Mouse (Mus musculus) megakaryocyte, embryonic 14.5 days (primary cell): ENCODE data around the gene Enox1. TPM values are rescaled to one million over a fixed set of nuclear protein-coding genes. Genes with fewer than 3 reads are reported as not detected.

ENCODE experiments used
- H3K27me3 ChIP-seq: replicated peaks from 2 replicates; pipeline ENCODE3; 2012; ENCODE audit warnings: inconsistent platforms
- H3K36me3 ChIP-seq: replicated peaks from 2 replicates; pipeline ENCODE3; 2012; ENCODE audit warnings: low read length, inconsistent platforms, mixed read lengths
- H3K4me1 ChIP-seq: 2 replicates; pipeline ENCODE4 v1.6.1; 2012; ENCODE audit warnings: inconsistent platforms
- H3K4me3 ChIP-seq: replicated peaks from 2 replicates; pipeline ENCODE3; 2012; ENCODE audit warnings: moderate library complexity, mild to moderate bottlenecking, inconsistent platforms
- H3K9me3 ChIP-seq: 2 replicates; pipeline ENCODE4 v1.6.1; 2012; ENCODE audit warnings: inconsistent platforms
- FLI1 ChIP-seq: IDR thresholded peaks from 2 replicates; pipeline ENCODE4 v1.6.1; 2012; ENCODE audit warnings: low read length, inconsistent platforms, mixed read lengths
- GATA1 ChIP-seq: IDR thresholded peaks from 3 replicates; pipeline ENCODE4 v1.6.1; 2012; ENCODE audit warnings: mixed read lengths, low read length, inconsistent platforms, borderline replicate concordance
- polyA plus RNA-seq: library from polyadenylated mRNA; stranded (reverse); fragments of >175 nt; gene quantifications from 2 replicates; pipeline ENCODE4 v1.2.3, GENCODE M21; 2012; ENCODE audit warnings: low replicate concordance; ENCODE audit not compliant: insufficient read depth

Enox1 gene
- polyA plus RNA-seq, 1 experiment = 0.13 TPM

DNA sequence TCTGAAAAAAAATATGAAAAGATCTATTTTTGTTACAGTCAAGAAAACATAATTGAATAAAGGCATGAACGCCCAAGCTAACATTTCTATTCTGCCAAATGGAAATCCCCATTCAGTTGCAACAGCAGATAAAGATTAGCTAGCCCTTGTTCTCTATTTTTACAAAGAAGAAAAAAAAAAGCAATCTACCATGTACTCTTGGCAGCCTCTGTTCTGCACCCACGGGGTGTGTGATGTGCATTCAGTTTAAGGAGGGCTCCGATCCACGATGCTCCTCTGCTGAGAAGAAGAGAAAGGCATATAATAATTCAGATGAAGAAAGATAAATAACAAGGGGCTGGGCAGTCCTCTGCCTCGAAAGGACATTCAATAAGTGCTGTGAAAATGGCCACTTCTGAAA lies 403.2 kb downstream of the Enox1 start:
- Histone ChIP-seq H3K27me3 (peaks cover 1% of the 10 kb centered on the region), H3K9me3 (no peaks in the 10 kb centered on the region), H3K36me3 (no peaks in the 10 kb centered on the region), H3K4me3 (no peak overlapping the region), H3K4me1 (no peaks in the 10 kb centered on the region)
- TF ChIP-seq GATA1 (no peak), FLI1 (no peak)

DNA sequence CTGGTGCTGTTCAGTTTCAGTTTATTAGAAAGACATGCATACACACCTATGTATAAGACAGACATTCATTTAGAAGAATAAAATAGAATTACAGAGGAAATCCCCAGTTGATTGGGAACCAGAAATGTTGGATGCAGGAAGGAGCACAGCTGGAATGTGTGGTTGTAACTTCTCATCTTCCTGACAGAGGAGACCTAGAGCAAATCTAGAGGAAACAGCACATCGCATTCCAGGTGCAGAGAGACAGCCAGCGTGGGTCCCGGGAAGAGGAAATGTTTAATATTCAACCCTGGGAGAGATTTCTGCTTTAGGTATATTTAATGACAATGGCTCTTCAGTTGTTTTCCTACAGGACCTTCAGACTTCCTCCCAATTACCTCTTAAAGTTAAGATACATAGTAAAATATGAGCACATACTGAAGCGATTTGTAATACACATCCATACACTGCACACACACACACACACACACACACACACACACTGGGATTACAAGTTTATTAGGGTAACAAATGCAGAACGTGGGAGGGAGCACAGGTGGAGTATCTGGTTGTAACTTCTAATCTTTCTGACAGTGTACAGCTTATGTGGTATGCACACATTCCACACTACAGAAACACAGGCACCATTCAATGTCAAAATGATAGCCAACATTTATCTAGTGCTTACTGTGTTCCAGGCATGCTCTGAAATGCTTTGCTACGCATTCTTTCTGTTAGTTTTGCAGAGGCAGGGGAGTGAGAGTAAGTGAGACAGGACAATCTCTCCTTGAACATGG lies 405.4 kb downstream of the Enox1 start:
- H3K36me3 ChIP-seq = no peaks in the 10 kb centered on the region
- H3K4me3 ChIP-seq = no peak overlapping the region
- H3K4me1 ChIP-seq = no peaks in the 10 kb centered on the region
- H3K9me3 ChIP-seq = peaks cover 4% of the 10 kb centered on the region
- H3K27me3 ChIP-seq = peaks cover 1% of the 10 kb centered on the region
- no peak for TF ChIP-seq FLI1
- no peak for TF ChIP-seq GATA1

DNA sequence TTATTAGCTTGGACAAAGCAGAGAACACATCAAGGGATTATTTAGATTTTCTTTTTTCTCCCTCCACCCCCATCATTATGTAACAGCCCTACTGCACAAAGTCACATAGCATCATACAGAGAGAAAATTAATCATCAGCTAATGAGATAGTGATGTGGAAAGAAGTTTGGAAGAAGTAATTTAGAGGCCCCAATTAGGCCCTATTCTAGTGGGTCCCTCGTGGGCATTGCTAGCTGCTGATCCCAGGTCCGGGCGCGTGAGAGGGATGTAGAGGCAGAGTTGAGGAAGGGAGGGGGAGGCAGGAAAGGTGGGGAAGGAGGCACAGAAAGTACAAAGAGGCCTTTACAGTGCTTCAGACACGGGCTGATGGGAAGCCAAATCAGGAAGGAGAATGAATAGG lies 407.4 kb downstream of the Enox1 start:
- Histone ChIP-seq H3K4me1 (peaks cover 3% of the 10 kb centered on the region), H3K27me3 (peaks cover 1% of the 10 kb centered on the region), H3K9me3 (peaks cover 12% of the 10 kb centered on the region), H3K36me3 (no peaks in the 10 kb centered on the region), H3K4me3 (no peak overlapping the region)
- TF ChIP-seq GATA1 (no peak), FLI1 (no peak)

DNA sequence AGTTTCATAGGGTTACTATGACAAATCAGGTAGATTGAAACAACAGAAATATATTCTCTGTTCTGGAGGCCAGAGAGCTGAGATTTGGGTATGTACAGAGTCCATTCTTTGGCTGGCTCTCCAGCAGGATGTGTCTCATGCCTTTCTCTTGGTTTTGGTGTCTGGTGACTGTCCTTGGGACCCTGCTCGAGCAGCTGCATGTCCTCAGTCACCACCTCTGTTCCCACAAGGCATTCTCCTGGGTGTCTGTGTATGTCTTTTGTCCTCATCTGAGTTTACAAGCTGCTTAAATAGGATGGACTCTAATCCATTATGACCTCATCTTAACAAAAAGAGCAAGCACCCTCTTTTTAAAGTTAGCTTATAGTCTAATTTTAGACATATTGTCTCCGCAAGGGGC lies 410.6 kb downstream of the Enox1 start:
- Histone ChIP-seq H3K27me3 (no peaks in the 10 kb centered on the region), H3K4me1 (peaks cover 12% of the 10 kb centered on the region), H3K4me3 (no peak overlapping the region), H3K9me3 (peaks cover 32% of the 10 kb centered on the region), H3K36me3 (no peaks in the 10 kb centered on the region)
- no peak for TF ChIP-seq GATA1
- TF ChIP-seq FLI1 = no peak

DNA sequence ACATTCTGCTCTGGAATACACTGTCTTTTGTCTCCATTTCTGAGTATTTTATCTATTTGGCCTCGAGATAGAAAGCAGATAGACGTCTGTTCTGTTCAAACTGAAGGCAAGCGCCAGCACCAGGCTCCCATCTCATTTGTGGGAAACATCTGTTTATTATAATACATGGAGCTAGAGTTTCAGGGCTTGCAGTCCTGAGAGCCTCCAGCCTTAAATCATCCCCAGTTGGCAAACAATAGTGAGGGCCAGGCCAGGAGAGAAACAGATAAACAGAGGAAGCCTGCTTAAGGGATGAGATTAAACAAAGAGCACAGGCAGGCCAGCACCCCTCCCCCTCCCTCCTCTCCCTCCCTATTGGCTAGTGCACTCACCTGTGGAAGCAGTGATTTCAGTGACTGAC lies 417.9 kb downstream of the Enox1 start:
- no peak for TF ChIP-seq GATA1
- TF ChIP-seq FLI1 = no peak

DNA sequence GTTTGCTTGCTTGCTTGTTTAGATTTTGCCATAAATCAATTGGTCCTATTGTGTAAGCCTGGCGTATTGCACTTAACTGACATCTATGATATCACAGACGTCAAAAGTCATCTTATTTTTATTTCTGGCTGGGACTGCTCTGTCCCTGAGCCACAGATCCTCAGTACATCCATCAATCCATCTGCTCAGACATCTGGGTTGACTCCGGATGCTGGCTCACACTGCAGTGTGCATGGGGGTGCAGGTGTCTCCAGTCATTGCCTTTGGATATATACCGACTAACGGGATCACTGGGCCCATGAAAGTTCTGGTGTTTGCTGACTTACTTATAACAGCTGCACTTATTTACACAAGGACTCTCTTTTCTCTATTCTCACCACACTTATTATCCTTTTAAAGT lies 419.8 kb downstream of the Enox1 start:
- Histone ChIP-seq H3K27me3 (no peaks in the 10 kb centered on the region), H3K9me3 (peaks cover 6% of the 10 kb centered on the region; the same call in 1 of the 2 replicates), H3K4me3 (no peak overlapping the region), H3K36me3 (no peaks in the 10 kb centered on the region), H3K4me1 (peaks cover 18% of the 10 kb centered on the region)
- TF ChIP-seq FLI1 = no peak
- TF ChIP-seq GATA1 = no peak

More for the DNA sequence above, 417.9 kb downstream of the Enox1 start:
- no peak overlapping the region for H3K4me3 ChIP-seq
- H3K4me1 ChIP-seq = peaks cover 6% of the 10 kb centered on the region; the same call in 1 of the 2 replicates
- no peaks in the 10 kb centered on the region for H3K27me3 ChIP-seq
- peaks cover 22% of the 10 kb centered on the region for H3K9me3 ChIP-seq
- no peaks in the 10 kb centered on the region for H3K36me3 ChIP-seq

DNA sequence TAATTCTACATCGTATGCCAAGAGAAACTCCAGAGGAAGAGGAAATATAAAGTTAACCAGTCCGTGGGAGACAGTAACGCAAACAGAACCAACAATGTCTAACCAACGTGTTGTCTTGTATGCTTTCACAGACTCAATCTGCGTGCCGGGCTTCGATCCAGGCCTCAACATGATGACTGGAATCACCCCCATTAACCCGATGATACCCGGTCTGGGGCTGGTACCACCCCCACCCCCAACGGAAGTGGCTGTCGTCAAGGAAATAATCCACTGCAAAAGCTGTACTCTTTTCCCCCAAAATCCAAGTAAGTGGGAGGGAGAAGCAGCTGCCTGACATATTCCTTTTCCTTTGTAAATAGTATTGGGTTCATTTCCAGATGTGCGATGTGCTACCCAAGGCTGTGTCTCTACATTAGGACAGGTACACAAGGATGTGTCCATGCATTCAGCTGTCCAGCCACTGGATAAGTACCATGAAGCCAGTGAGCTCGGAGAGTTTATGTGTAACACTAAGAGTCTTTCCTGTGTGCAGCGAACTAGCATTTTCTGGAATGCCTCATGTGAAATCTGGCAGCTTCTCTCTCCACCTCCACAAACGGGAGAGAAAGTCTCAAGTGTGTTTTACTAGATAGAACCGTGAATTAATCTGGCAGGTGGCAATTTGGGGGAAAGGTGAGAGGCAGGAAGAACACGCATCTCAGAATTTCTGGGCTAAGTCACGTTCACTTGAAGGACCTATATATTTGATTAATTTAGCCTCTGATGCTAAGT lies 421.1 kb downstream of the Enox1 start:
- TF ChIP-seq GATA1 = no peak
- no peak for TF ChIP-seq FLI1

DNA sequence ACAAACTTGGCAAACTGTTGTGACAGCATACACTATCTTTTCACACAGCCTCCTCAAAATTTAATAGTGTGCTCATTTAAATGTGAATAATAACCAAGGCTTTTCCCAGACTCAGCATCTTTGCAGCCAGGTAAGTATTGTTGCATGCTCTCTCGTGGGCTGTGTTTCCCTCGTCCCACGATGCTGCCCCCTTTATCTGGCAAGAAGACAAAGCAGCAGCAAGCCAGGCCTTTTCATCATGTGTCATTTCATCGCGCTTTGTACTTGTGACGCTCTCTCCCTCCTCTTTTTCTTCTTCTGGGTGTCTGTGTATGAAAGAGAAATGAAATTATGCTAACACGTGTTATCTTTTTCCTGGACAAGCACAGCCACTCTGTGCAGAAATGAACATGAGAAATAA lies 421.8 kb downstream of the Enox1 start:
- H3K27me3 ChIP-seq = no peaks in the 10 kb centered on the region
- TF ChIP-seq GATA1 = no peak
- no peak for TF ChIP-seq FLI1
- no peak overlapping the region for H3K4me3 ChIP-seq
- H3K9me3 ChIP-seq = no peaks in the 10 kb centered on the region
- no peaks in the 10 kb centered on the region for H3K36me3 ChIP-seq
- peaks cover 21% of the 10 kb centered on the region for H3K4me1 ChIP-seq

More for the DNA sequence above, 421.1 kb downstream of the Enox1 start:
- no peak overlapping the region for H3K4me3 ChIP-seq
- peaks cover 4% of the 10 kb centered on the region; the same call in 1 of the 2 replicates for H3K9me3 ChIP-seq
- no peaks in the 10 kb centered on the region for H3K36me3 ChIP-seq
- peaks cover 21% of the 10 kb centered on the region for H3K4me1 ChIP-seq
- no peaks in the 10 kb centered on the region for H3K27me3 ChIP-seq

DNA sequence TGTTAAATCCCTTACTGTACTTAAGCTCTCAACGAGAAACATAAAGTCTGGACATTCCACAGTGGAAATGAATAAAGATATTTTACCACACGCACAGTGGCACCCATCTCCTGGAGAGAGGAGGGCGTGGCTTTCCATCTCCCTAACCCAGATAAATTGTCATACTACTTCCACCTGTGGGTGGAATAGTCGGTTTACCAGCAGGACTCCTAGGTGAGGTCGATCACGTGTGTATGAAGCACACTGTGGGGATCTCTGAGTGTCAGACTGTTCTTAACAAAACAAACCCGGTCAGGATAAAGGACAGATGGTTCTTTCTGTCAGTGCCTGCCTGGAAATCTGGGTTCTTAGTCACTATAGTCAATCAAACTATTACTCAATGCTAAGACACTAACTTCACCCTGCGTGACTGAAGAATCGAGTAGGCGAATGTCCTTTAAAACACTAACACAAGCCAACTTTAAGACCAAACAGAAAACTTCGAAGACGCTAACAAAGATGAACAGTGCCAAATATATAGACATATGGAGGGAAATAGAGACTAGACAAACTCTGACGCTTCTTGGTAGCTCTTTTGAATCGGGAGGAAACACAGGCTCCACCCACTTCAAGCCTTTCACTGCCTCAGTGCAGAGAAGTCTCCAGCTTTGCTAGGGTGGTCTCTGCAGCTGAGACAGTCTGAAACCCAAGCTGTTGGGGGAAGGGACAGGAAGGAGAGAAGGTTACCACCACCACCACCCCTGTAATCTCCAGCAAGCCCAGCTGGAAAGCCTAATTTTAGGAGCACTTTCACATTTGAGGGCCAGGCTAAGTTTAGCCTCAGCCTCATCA lies 423.8 kb downstream of the Enox1 start:
- Histone ChIP-seq H3K4me3 (peak overlapping the region; percentile 52), H3K27me3 (no peaks in the 10 kb centered on the region), H3K9me3 (no peaks in the 10 kb centered on the region), H3K4me1 (peaks cover 24% of the 10 kb centered on the region), H3K36me3 (no peaks in the 10 kb centered on the region)
- TF ChIP-seq FLI1 = no peak
- TF ChIP-seq GATA1 = no peak
